Mouse (Mus musculus) ES-Bruce4 (cell line): Measurements from ENCODE around the gene Fam216b. TPM values are rescaled to one million over a fixed set of nuclear protein-coding genes. Genes with fewer than 3 reads are reported as not detected.

Source experiments
- H3K27ac ChIP-seq: 2 replicates; pipeline ENCODE4 v1.5.1; 2012; ENCODE audit warnings: low read length, inconsistent platforms; ENCODE audit not compliant: insufficient read depth
- H3K27me3 ChIP-seq: 2 replicates; pipeline ENCODE4 v1.6.1; 2012; ENCODE audit warnings: mild to moderate bottlenecking, low read length, inconsistent platforms; ENCODE audit not compliant: control insufficient read depth, poor library complexity, insufficient read depth, severe bottlenecking
- H3K36me3 ChIP-seq: 2 replicates; pipeline ENCODE4 v1.6.1; 2012; ENCODE audit warnings: inconsistent platforms, mild to moderate bottlenecking, low read length, moderate library complexity; ENCODE audit not compliant: control insufficient read depth, poor library complexity, insufficient read depth, severe bottlenecking
- H3K4me1 ChIP-seq: one replicate; pipeline ENCODE4 v1.8.1; 2011; ENCODE audit warnings: low read length; ENCODE audit not compliant: control insufficient read depth, insufficient read depth
- H3K4me3 ChIP-seq: 2 replicates; pipeline ENCODE4 v1.5.1; 2011; ENCODE audit warnings: low read depth, mild to moderate bottlenecking, low read length
- H3K9ac ChIP-seq: 2 replicates; pipeline ENCODE4 v1.6.1; 2012; ENCODE audit warnings: low read depth, mild to moderate bottlenecking, inconsistent platforms; ENCODE audit not compliant: poor library complexity, severe bottlenecking
- H3K9me3 ChIP-seq: replicated peaks from 2 replicates; pipeline ENCODE4 v1.6.1; 2012; ENCODE audit warnings: mild to moderate bottlenecking, low read length, inconsistent platforms; ENCODE audit not compliant: control insufficient read depth, poor library complexity, insufficient read depth, severe bottlenecking
- CTCF ChIP-seq: IDR thresholded peaks from one replicate; pipeline ENCODE4 v1.8.1; 2011; ENCODE audit warnings: low read depth, low read length
- EP300 ChIP-seq: IDR thresholded peaks from 2 replicates; pipeline ENCODE4 v1.6.1; 2011; ENCODE audit warnings: low read depth, low read length; ENCODE audit not compliant: insufficient read depth
- POLR2A ChIP-seq: IDR thresholded peaks from one replicate; pipeline ENCODE4 v1.8.1; 2011; ENCODE audit warnings: low read length; ENCODE audit not compliant: insufficient read depth
- polyA plus RNA-seq: library from polyadenylated mRNA; stranded (reverse); fragments of >200 nt; gene quantifications from 2 replicates; pipeline ENCODE4 v1.2.4, GENCODE M21; 2011; ENCODE audit warnings: low read depth; ENCODE audit not compliant: missing spikeins, insufficient read depth, insufficient read length

The Fam216b gene
- not detected in 2 replicates for polyA plus RNA-seq

DNA sequence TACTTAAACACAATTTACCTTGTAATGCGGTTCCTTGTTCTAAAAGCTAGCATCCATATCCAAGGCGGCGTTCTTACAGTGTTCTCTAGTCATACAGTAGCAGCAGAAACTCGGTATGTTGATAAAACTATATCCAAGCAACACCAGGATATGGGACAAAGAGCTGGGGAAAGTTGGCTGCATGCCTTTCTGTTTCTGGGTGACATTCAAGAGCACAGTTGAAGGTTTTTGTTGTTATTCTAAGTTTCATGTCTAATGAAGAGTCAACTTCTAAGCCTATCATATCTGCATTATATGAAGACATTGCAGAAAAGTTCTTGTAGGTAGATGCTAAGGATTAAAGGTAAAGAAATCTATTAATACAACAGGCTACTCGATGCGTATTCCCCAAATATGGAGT is at the start of gene Fam216b:
TSS of gene Fam216b (minus strand) at position 101 of the 400 bp plus-strand sequence.
- no peaks in the 10 kb centered on the region for H3K9me3 ChIP-seq
- TF ChIP-seq CTCF (no peak), POLR2A (no peak), EP300 (no peak)

GRCm38 (mm10) chr14:78132368-78133052 is 43.7 kb upstream of the Fam216b start:
- H3K4me1 ChIP-seq: no peaks in the 10 kb centered on the region
- H3K9me3 ChIP-seq: peaks cover 9% of the 10 kb centered on the region
- no peak overlapping the region for H3K4me3 ChIP-seq
- no peak overlapping the region for H3K27ac ChIP-seq
- no peak overlapping the region for H3K9ac ChIP-seq
- H3K27me3 ChIP-seq: no peaks in the 10 kb centered on the region
- TF ChIP-seq CTCF (no peak), POLR2A (no peak), EP300 (no peak)
- no peaks in the 10 kb centered on the region for H3K36me3 ChIP-seq

More for the DNA sequence above, at the start of gene Fam216b:
- no peaks in the 10 kb centered on the region for H3K4me1 ChIP-seq
- H3K9ac ChIP-seq: no peak within 1 kb of the TSS
- H3K36me3 ChIP-seq: no peaks in the 10 kb centered on the region
- no peak within 1 kb of the TSS for H3K27ac ChIP-seq
- H3K4me3 ChIP-seq: no peak within 1 kb of the TSS
- no peaks in the 10 kb centered on the region for H3K27me3 ChIP-seq

DNA sequence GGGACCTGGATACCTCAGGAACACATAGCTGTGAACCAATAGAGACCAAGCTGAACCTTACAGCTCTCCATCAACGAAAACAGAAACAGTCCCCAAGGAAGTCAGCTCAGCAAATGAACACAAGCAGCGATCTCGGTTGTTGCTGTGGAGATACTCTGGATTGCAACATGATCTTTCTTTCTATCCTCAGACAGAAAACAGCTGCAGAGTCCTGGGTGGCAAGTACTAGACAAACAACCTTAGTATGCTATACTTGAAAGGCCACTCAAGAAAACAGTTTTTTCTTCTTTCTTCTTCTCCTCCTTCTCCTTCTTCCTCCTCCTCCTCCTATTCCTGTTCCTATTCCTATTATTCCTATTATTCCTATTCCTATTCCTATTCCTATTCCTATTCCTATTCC is 37.9 kb upstream of the Fam216b start:
- Histone ChIP-seq H3K9ac (no peak overlapping the region), H3K4me1 (no peaks in the 10 kb centered on the region), H3K36me3 (no peaks in the 10 kb centered on the region), H3K27me3 (no peaks in the 10 kb centered on the region), H3K9me3 (no peaks in the 10 kb centered on the region), H3K27ac (no peak overlapping the region), H3K4me3 (no peak overlapping the region)
- TF ChIP-seq EP300 (no peak), POLR2A (no peak), CTCF (no peak)

- Histone ChIP-seq H3K27me3 (no peaks in the 10 kb centered on the region), H3K9me3 (peaks cover 3% of the 10 kb centered on the region; the same call in 1 of the 2 replicates), H3K4me3 (no peak overlapping the region), H3K4me1 (peaks cover 6% of the 10 kb centered on the region), H3K27ac (no peak overlapping the region), H3K9ac (no peak overlapping the region), H3K36me3 (no peaks in the 10 kb centered on the region)
- no peak for TF ChIP-seq EP300
- no peak for TF ChIP-seq POLR2A
- no peak for TF ChIP-seq CTCF
Measured at GRCm38 (mm10) chr14:78120286-78120685, 31.5 kb upstream of the Fam216b start.

- Histone ChIP-seq H3K4me3 (peak overlapping the region; percentile 27; the same call in 1 of the 2 replicates), H3K27me3 (no peaks in the 10 kb centered on the region), H3K9ac (no peak overlapping the region), H3K9me3 (peaks cover 6% of the 10 kb centered on the region; the same call in 1 of the 2 replicates), H3K36me3 (no peaks in the 10 kb centered on the region), H3K4me1 (peaks cover 6% of the 10 kb centered on the region), H3K27ac (no peak overlapping the region)
- TF ChIP-seq POLR2A: no peak
Measured at GRCm38 (mm10) chr14:78119449-78120200, 30.8 kb upstream of the Fam216b start.

DNA sequence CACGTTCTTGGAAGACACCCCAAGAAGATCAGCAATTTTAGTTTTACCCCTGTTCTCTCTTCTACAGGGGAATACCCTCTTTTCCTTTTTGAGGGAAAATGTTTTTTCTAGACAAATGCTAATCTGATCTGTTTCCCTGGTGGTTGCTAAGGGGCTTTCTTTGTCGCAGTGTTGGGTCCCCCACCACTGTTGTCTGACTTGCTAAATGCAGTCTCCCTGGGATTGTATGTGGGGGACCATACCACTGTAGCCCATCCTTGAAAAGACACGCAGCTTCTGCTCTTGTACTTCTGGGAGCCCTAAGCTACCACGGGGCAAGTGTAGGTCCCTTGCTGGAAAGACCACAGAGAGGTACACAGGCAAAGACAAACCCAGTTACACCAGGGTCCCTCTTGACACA is 28.9 kb upstream of the Fam216b start:
- TF ChIP-seq CTCF (no peak), POLR2A (no peak), EP300 (no peak)
- Histone ChIP-seq H3K36me3 (no peaks in the 10 kb centered on the region), H3K9ac (no peak overlapping the region), H3K4me3 (no peak overlapping the region), H3K27me3 (no peaks in the 10 kb centered on the region), H3K27ac (no peak overlapping the region), H3K4me1 (peaks cover 6% of the 10 kb centered on the region), H3K9me3 (peaks cover 6% of the 10 kb centered on the region; the same call in 1 of the 2 replicates)
